Mouse (Mus musculus) brain, embryonic 18.5 days (tissue): ENCODE measurements at regions not wholly inside any gene's neighbourhood (a gene's known extent, or its start where the extent isn't known, plus 50 kb on each side); places are given as distances from the start of the nearest gene placed in this dataset.

Experiments used
- DNase-seq: peaks from one replicate; pipeline ENCODE4 v3.0.0-alpha.2; 2012; ENCODE audit warnings: low read depth, low spot score

DNA sequence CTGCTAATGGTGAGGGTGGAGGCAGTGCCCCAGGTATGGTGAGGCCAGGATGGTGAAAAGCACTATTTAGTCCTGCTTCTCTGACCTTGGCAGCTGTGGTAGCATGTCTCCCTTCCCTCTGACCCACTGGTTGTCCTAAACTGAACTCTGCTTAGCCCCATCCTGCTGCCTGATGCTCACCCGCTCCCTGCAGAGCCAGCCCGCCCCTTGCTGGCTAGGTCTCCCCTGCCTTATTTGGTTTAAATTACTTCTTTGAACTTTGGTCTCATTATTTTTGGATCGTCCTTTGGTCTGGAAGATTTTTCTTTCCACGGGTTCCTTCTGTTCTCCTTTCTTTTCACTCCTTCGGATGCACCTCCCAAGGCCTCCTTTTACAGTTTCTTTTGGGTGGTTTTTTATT lies 525.7 kb upstream of the Tnp1 start:
- no peak for DNase-seq

DNA sequence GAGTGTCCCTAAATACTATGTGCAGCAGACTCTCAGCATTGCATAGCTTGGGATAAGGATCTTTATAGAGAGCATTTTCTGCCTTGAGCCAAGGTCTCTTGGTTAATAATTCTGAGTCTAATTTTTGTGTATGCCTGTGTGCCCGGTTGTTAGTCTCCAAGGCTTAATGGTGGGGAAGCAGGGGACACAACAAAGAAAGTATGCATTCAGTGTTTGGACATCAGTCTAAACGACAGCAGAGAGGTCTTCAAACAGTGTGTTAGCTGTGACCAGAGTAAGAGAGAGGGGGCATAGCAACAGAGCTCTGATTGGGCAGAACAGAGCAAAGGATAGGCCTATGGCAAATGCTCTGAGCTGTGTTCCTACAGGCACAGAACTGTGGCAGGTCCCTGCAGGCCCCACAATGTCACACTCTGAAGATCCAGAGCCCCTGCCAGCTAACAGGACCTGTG lies 522.7 kb upstream of the Tnp1 start:
- DNase-seq, result no peak

DNA sequence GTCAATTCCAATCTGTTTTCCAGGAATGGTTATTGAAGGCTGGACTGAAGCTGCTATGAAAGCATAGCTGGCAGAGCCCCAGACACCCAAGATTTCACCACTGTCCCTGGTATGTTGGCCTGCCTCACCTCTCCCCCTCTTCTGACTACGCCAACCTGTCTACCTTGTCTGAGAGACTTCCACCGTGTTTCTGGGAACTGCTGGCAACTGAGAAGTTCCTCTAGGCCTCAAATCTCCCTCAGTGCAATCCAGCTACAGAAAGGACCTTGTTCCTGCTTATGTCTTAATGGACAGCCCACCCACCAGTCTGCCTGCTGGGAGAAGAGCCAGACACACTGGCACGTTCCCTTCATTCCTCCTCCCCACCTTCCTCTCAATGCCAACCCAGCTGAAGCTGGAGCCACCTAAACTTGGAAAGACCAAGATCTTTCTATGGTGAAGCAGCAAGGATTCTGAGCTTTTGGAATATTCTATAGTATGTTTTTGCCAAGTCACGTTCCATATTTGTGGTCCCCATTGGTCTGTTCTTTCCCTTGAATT lies 520.1 kb upstream of the Tnp1 start:
- no peak for DNase-seq

DNA sequence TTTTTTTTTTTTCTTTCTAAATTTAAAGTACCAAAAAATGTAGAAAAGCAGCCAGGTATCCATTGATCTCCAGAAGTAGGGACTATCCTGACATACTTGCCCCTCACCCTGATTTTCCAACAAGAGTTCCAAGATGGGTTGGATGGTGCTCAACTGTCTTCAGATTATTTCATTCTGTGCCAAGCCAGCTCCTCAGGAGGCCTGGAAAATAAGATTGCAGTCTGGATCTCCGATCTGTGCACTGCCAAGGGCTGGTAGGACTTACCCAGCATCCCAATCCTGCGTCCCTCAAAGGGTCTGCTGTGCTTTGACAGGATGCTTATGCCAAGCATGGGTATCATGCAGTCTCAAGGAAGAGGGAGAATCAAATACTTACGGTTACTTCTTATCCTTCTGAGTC lies 517.8 kb upstream of the Tnp1 start:
- no peak for DNase-seq

DNA sequence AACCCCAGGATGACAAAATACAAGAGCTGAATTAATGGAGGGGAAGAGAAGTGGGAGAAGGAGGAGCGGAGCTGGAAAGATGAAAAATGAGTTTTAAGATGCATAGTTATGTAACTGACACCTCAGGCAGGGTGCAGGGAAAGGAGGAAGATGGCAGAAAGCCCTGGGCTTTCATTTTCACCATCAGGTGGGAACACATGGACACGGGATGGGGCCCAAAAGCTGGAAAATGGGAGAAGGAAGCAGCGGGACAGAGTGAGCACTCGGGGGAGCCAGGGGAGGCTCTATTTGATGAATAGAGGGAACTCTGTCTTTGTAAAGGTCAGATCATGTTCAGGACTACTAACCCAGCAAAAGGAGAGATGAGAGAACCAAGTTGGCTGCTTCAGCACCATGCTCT lies 516.6 kb upstream of the Tnp1 start:
- DNase-seq, result no peak

DNA sequence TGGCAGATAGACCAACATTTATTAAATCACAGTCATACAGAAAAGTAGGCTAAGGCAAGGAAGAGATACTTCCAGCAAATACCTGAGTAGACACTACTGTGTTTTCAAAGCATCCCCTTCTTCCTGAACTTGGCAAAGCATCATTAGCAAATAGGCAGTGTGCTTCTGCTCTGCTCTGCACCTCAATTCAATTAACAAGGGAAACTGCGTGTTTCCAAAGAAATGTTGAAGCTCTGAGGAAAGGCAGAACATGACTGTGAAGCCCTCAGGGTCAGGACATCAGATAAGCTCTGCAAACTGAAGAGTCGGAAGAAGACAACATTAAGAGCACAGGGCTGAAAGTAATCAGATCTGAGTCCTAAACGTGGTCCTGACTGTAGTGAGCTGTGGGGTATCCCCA lies 516.1 kb upstream of the Tnp1 start:
- no peak for DNase-seq

DNA sequence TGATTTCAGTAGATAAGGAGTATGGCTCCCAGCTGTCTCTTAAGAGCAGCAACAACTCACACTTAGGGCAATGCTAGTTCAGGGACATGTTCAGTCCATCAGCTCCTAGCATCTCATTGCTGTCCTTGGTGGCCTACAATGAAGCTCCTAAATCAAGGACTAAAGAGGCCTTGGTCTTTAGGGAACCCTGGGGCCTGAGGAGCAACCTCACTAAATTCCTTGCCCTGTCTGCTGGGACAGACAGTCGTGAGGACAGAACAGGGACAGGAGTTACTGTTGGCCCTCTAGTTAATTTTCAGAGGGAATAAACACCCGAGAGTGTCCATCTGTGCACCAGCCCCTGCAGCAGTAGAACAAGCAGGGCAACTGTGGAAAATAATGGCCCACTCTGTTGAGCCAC lies 514.6 kb upstream of the Tnp1 start:
- DNase-seq, result no peak

DNA sequence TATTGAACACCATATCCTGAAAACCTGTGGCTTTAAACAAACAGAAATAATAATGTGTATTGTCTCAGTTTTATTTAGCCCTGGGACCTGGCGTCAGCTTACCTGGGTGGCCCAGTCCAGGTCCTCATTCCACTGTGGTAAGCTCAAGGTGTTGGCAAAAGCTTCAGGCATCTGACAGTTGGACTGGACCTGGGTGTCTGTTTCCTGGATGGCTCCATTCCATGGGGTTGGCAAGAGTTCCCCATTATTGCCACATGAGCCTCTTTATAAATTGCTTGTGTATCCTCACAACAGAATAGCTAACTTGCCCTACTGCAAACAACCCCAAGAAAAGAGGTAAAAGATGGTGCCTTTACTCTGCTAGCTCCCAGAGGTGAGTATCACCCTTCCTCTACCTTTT lies 512.9 kb upstream of the Tnp1 start:
- DNase-seq, result no peak

DNA sequence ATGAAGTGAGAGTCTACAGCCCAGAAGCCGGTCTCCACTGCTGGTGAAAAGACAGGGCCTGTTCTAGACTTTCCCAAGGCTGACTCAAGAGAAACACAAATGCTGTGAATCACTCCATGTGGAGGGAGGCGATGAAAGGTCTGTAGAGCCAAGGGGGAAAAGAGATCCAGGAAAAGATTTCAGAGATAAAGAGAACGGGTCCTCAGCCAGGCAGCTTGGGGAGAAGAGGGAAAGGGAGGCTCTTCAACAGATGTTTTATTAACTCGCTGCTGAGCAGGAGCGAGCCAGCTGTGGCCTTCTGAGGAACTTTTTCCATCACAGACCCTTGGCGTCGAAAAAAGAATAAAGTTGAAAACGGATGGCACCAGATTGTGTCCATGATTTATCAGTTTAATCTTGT lies 500.7 kb upstream of the Tnp1 start:
- DNase-seq, result no peak

DNA sequence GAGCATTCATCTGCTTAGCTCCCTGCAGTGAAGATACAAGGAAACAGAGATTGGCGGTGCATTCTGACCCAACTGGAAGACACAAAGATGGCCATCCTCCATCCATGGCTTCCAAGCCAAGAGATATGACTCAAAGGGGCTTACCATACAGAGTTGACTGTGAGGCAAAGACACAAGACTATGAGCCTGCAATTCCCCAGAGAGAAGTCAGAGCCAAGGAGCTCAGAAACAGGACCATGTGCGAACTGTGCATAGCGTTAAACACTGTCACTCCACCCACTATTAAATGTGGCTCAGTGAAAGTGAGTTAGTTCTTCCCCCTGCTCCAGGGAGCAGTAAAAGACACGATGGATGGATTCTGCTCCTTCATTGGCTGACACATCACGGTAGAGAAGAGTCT lies 500.1 kb upstream of the Tnp1 start:
- DNase-seq, result no peak

DNA sequence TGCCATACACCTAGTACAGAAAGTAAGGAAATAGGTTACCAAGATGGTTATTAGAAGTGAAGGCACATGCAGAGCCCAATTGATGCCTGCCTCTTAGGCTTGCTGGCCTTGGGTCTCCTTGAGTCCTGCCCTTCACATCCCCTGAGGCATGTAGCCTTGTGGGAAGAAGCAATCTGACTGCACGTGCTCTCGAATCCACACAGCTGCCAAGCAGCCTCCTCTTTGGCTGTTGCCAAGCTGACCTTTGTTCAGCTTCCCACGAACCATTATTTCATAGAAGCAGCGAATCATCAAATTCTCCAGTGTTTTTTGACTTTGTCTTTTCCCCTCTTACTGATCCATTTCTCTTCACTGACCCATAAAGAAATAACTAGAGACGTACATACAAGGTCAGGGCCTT lies 498.1 kb upstream of the Tnp1 start:
- DNase-seq, result no peak

DNA sequence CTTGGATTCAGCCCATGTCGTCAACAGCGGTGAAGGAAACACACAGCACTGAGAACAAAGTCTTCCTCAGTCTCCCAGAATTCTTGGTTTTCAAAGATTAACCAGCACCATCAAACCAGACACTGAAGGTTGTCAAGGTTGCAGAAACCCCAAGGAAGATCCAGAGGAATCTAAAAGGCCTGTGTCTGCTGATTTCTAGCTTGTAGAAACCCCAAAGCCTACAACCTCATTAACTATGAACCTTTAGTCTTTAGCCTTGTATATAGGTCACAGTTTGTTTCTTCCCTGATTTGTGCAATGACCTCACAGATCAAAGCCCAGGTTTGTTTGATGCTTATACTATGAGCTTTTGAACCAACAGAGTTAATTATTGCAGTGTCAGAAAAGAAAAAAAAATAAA lies 497.1 kb upstream of the Tnp1 start:
- DNase-seq, result no peak

DNA sequence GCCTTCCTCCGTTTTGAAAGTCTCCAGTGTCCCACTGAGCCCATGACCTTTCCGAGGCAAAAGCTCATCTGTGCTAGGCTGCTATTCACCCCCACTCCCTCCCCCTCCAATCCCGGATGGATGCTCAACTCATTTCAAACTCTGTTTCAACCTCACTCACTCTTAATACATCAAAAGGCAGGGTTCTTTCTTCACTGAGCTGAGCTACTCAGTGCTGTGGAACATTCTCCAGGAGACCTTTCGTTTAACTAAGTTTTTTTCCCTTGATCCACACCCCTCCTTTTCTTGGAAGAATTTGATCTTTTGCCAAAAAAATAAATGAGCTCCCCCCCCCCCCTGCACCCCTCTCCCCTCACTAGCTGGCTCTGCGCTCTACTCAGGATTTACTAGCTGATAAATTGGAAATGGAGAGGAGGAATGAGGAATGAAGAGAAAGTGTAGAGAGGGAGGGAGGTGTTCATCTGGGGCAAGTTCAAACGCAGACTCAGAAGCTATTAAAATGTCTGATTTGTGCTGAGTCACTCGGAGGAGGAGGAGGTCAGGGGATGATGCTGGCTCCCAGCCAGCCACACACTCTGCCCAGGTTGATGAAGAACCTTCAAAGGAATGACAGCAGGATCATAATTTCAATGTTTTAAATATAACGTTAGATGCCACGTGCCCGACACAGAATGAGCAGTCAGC lies 491.5 kb upstream of the Tnp1 start:
- no peak for DNase-seq

DNA sequence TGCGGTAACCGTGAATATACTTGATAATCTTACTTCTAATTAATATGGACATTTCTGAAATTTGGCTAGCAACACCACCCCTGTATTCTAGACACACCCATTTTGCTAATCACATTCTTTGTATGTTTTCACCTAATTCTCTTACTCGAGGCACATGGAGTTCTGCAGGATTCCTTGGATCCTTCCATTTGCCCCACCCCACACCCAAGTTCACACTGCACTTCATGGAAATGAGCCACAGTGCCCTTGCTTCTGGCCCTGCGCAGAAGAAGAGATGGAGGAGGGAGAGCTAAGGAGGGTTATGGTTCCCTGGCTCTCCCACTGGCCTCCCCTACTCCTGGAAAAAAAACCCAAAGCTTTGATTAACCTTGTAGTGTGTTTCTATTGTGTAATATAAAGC lies 487.9 kb upstream of the Tnp1 start:
- DNase-seq, result no peak

DNA sequence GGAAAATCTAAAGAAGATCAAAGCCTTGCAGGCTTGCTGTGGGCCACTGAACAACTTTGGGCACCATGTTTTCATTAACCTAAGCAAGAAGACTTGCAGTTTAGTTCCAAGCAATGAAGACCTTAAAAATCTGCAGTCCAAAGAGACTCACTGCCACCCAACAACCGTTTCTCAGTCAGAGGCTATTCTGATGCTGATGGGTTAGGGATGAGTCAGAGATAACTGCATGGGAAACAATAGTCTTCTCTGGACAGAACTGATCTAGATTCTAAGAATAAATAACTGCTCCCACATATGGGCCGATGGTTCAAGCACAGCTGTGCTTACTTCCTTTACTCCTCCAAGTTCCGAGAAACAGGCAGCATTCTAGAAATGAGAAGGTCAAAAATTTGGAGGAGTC lies 485.0 kb upstream of the Tnp1 start:
- no peak for DNase-seq

DNA sequence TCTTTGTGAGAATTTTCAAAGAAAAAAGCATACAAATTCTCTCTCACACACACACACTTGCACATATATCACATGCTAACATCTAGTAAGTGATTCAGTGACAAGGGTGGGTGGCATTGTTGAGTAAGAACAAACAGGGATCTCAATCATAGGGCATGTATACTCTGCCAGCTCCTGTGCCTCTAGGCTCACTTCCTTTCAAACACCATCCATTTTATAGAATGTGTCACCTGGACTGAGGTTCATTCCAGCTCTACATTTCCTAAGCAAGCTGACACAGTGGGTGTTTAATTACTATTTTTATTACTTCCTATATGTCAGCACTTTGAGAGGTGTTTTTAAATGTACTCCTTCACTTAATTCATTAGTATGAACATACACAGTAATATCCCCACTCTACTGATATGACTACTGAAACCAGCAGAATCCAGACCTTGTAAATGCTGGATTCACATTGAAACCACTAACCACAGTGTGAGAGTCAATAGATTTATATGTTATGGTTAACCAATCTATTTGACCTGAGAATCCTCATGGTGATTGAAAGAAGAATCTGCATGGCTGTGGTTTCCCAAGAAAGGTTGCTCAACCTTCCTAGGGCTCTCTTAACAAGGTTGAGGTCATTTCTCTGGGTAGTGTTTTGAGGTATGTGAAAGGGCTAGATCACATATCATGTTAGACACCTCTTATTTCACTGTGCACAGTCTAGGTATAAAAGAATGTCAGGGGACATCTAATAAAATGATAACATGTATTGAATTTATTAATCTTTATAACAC lies 480.5 kb upstream of the Tnp1 start:
- DNase-seq, result no peak

DNA sequence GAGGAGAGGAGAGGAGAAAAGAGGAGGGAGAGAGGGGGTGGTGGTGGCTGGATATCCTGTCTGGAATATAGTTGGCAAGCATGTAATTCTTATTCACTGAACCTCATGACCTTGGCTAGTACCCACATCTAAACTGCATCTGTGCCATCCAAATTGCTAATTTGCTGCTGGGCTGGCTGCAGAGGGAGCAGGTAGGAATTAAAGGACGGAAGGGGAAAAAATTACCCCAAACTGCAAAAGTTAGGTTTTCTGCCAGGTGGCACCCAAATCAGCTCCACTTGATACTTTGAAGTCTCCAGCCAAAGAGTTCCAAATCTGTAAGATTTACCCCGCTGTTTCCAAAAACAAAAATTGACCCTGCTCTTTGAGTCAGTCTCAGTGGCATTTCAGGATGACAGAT lies 466.2 kb upstream of the Tnp1 start:
- DNase-seq, result no peak

DNA sequence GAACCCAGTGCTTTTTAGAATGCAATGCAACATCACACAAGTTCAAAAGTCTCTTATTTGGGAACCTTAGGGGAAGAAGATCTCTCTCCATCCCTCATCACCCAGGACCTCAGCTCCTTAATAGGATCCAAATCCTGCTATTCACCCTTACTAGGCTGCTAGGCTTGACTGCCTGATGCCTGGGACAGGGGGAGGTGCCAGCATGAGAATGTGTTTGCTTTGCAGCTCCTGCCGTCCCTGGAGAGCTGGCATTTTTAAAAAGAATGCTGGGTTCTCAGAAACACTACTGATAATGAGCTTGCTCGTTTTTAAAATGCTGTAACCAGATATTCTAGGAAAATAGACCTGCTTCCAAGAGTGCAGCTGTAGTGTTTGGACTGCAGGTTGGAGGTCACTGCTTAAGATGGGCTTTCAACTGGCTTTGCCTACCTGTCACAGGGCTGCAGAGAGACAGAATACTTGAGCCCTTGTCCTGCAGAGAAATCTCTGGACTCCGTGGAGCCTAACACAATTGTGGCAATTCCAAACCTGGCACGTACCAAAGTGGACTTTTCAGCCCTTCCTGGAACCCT lies 463.7 kb upstream of the Tnp1 start:
- no peak for DNase-seq

DNA sequence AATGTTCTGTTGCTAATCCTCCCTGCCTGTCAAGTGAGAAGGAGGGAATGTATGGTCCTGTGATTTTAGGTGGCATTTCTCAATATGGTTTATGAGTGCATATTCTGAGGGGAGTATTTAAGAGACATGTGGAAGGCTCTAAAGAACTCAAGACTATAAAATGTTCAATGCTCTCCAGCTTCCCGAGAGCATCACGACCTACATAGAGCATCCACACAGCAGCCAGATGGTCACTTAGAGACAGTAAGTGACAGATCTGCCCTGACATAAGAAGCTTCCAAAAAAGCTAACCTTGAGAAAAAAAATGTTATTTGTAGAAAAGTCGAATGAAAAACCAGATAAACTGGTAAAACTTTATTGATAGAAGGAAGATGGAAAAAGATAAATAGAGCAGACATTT lies 444.9 kb upstream of the Tnp1 start:
- no peak for DNase-seq

DNA sequence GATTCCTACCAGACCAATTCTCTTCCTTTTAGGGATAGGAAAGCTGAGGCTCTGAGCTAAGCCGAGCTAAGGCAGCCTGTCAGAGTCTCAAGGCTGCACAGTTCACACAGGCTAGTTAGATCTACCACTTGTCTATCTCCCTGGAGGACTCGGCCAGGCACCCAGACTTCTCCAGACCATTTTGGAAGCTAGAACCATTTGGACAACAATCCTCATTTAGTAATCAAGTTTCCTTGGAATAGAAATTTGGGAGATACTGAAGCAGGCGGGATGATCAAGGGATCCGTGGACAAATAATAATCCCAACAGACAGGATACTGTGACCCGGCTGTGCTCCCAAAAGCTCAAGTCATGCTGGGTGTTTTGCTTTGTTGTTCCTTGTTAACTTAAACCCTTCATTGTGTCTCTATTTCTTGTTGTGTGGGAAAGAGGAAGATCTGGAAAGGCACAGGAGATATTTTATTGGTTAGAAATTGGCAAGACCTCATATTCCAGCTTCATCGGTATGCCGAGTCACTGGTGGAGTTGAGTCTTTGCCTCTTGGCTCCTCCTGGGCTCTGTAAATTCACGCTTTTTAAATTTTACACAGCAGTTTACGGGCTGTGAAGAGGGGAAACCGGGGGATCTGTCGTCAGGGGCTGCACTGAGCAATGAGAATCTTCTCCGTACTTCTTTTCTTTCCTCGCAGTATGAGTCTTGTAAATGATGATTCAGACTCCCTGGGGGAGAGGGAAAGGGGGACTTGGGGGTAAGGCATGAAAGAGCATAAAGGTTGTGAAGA lies 444.2 kb upstream of the Tnp1 start:
- DNase-seq, result no peak

DNA sequence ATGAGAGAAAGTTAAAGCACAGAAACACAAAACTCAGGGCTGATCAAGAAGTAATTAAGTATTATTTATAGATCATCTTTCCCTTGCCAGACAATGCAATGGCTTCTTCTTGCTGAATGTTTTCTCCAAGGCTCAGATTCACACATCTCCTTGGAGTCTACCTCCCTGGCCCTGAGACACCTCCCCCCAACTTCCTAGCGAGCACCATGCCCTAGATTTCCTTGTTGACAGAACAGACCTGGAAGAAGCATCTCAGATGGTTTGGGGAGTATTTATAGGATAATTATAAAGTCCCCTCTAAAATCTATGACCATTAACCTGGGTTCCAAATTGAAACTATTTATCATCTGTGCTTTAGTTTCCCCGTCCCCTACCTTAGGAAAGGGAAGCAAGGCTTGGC lies 441.6 kb upstream of the Tnp1 start:
- DNase-seq, result no peak
